Mouse (Mus musculus): ENCODE results near the gene 1810024B03Rik. TPM values are rescaled to one million over a fixed set of nuclear protein-coding genes. Genes with fewer than 3 reads are reported as not detected.
"Not testable (repeated sequence)": the region's sequence is repeated elsewhere in the genome, so short reads cannot be mapped to it uniquely, and the experiment has no call there.

Gene 1810024B03Rik
- polyA plus RNA-seq, 1 experiment = 1.1 TPM

DNA sequence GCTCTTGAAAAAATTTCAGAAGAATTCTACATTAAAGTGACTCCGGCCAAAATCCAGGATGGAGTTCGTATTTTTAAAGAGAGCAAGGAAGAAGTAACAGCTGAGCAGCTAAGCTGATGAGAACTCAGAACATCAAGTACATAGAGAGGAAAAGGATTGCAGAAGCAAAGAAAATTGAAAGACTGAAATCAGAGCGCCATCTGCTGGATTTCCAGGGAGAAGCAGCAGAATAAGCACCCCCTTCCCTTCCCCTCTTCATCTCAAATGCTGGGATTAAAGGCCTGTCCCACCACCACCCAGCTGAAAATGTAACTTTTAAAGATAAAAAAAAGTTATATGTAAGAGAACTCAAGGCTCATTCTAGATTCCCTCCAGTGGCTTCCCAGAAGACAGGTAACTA is 3.1 kb downstream of the 1810024B03Rik start:
- Histone ChIP-seq H3K79me2 (ENCODE audit: control insufficient read depth, insufficient read depth) (peaks cover 12% of the 10 kb centered on the region), H3K4me2 (ENCODE audit: low read depth) (no peak overlapping the region), H3K36me3 (ENCODE audit: control insufficient read depth, insufficient read depth) (no peaks in the 10 kb centered on the region), H3K27me3 (ENCODE audit: control insufficient read depth, insufficient read depth, insufficient read length) (no peaks in the 10 kb centered on the region), H3K4me3 (no peak overlapping the region), H3ac (ENCODE audit: control insufficient read depth, insufficient read length) (no peak overlapping the region)
- TF ChIP-seq MYOG (IDR thresholded peaks at IDR 0.05; ENCODE audit: control insufficient read depth in 1 of 3, insufficient read depth in 1 of 3, insufficient read length in 2 of 3, low read depth in 2 of 3) = no peak
- no peak for TF ChIP-seq POLR2AphosphoS2 (IDR thresholded peaks at IDR 0.05; ENCODE audit: insufficient read length, low read depth)
- no peak for TF ChIP-seq MAX (IDR thresholded peaks at IDR 0.05; ENCODE audit: low read depth)
- no peak for TF ChIP-seq SRF (IDR thresholded peaks at IDR 0.05; ENCODE audit: control insufficient read depth, insufficient read length, low read depth)
- no peak for TF ChIP-seq TCF3 (IDR thresholded peaks at IDR 0.05; ENCODE audit: insufficient read length, low read depth)
- TF ChIP-seq CEBPB (IDR thresholded peaks at IDR 0.05; ENCODE audit: insufficient read depth, poor library complexity, severe bottlenecking) = no peak
- TF ChIP-seq USF1 (IDR thresholded peaks at IDR 0.05; ENCODE audit: low read depth) = no peak
- TF ChIP-seq POLR2A (IDR thresholded peaks at IDR 0.05; ENCODE audit: insufficient read length, low read depth) = no peak
- TF ChIP-seq E2F4 (IDR thresholded peaks at IDR 0.05; ENCODE audit: insufficient read depth) = no peak
- TF ChIP-seq TCF12 (IDR thresholded peaks at IDR 0.05; ENCODE audit: insufficient read depth, poor library complexity, severe bottlenecking) = no peak
- TF ChIP-seq MYOD1 (IDR thresholded peaks at IDR 0.05; ENCODE audit: control insufficient read depth in 1 of 3, insufficient read length in 2 of 3, low read depth in 2 of 3) = no peak
- no peak for TF ChIP-seq REST (IDR thresholded peaks at IDR 0.05; ENCODE audit: insufficient read depth, insufficient read length)

- Histone ChIP-seq H3K27me3 (ENCODE audit: control insufficient read depth, insufficient read depth, insufficient read length) (no peaks in the 10 kb centered on the region), H3K36me3 (ENCODE audit: control insufficient read depth, insufficient read depth) (no peaks in the 10 kb centered on the region), H3ac (ENCODE audit: control insufficient read depth, insufficient read length) (no peak overlapping the region), H3K4me2 (ENCODE audit: low read depth) (no peak overlapping the region), H3K79me2 (ENCODE audit: control insufficient read depth, insufficient read depth) (no peaks in the 10 kb centered on the region), H3K4me3 (no peak overlapping the region)
- TF ChIP-seq MYOG (IDR thresholded peaks at IDR 0.05; ENCODE audit: control insufficient read depth in 1 of 3, insufficient read depth in 1 of 3, insufficient read length in 2 of 3, low read depth in 2 of 3) (no peak), MAX (IDR thresholded peaks at IDR 0.05; ENCODE audit: low read depth) (no peak), POLR2AphosphoS2 (IDR thresholded peaks at IDR 0.05; ENCODE audit: insufficient read length, low read depth) (no peak), MYOD1 (IDR thresholded peaks at IDR 0.05; ENCODE audit: control insufficient read depth in 1 of 3, insufficient read length in 2 of 3, low read depth in 2 of 3) (no peak), REST (IDR thresholded peaks at IDR 0.05; ENCODE audit: insufficient read depth, insufficient read length) (no peak), POLR2A (IDR thresholded peaks at IDR 0.05; ENCODE audit: insufficient read length, low read depth) (no peak), TCF12 (IDR thresholded peaks at IDR 0.05; ENCODE audit: insufficient read depth, poor library complexity, severe bottlenecking) (no peak)
These were observed 18.5 kb downstream of the 1810024B03Rik start for GRCm38 (mm10) chr2:127189574-127189973.

GRCm38 (mm10) chr2:127182598-127183381 is 25.3 kb downstream of the 1810024B03Rik start:
- no peak overlapping the region for H3K4me3 ChIP-seq
- H3K36me3 ChIP-seq (ENCODE audit: control insufficient read depth, insufficient read depth) = no peaks in the 10 kb centered on the region
- H3ac ChIP-seq (ENCODE audit: control insufficient read depth, insufficient read length) = no peak overlapping the region
- no peaks in the 10 kb centered on the region for H3K27me3 ChIP-seq (ENCODE audit: control insufficient read depth, insufficient read depth, insufficient read length)
- no peak for TF ChIP-seq E2F4 (IDR thresholded peaks at IDR 0.05; ENCODE audit: insufficient read depth)
- no peak for TF ChIP-seq SRF (IDR thresholded peaks at IDR 0.05; ENCODE audit: control insufficient read depth, insufficient read length, low read depth)
- no peak for TF ChIP-seq MYOD1 (IDR thresholded peaks at IDR 0.05; ENCODE audit: control insufficient read depth in 1 of 3, insufficient read length in 2 of 3, low read depth in 2 of 3)
- no peak for TF ChIP-seq POLR2A (IDR thresholded peaks at IDR 0.05; ENCODE audit: insufficient read length, low read depth)
- TF ChIP-seq MAX (IDR thresholded peaks at IDR 0.05; ENCODE audit: low read depth) = no peak
- no peak for TF ChIP-seq TCF3 (IDR thresholded peaks at IDR 0.05; ENCODE audit: insufficient read length, low read depth)
- no peak for TF ChIP-seq TCF12 (IDR thresholded peaks at IDR 0.05; ENCODE audit: insufficient read depth, poor library complexity, severe bottlenecking)
- no peak overlapping the region for H3K4me2 ChIP-seq (ENCODE audit: low read depth)
- H3K79me2 ChIP-seq (ENCODE audit: control insufficient read depth, insufficient read depth) = no peaks in the 10 kb centered on the region

DNA sequence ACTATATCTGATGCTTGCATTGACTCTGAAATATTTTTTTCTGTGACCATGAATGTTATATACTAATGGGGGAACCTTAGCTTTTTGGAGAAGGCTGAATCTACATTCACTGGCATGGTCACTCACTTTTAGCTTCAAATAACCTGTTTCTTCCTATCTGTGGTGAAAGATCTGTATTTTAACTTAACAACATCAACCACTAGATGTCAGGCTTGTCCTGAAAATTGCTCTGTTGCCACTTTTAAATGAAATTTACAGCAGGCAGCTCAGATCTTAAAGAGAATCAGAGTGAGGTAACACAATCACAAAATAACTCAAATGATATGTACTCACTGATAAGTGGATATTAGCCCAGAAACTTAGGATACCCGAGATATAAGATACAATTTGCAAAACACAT is 41.8 kb downstream of the 1810024B03Rik start:
- H3K4me2 ChIP-seq (ENCODE audit: low read depth); H3K4me3 ChIP-seq; H3K27me3 ChIP-seq (ENCODE audit: control insufficient read depth, insufficient read depth, insufficient read length); H3K36me3 ChIP-seq (ENCODE audit: control insufficient read depth, insufficient read depth); H3ac ChIP-seq (ENCODE audit: control insufficient read depth, insufficient read length); H3K79me2 ChIP-seq (ENCODE audit: control insufficient read depth, insufficient read depth): not testable (repeated sequence)

- H3K36me3 ChIP-seq (ENCODE audit: control insufficient read depth, insufficient read depth) = no peaks in the 10 kb centered on the region
- H3K79me2 ChIP-seq (ENCODE audit: control insufficient read depth, insufficient read depth) = no peaks in the 10 kb centered on the region
- no peak for TF ChIP-seq TCF3 (IDR thresholded peaks at IDR 0.05; ENCODE audit: insufficient read length, low read depth)
- no peak for TF ChIP-seq MYOD1 (IDR thresholded peaks at IDR 0.05; ENCODE audit: control insufficient read depth in 1 of 3, insufficient read length in 2 of 3, low read depth in 2 of 3)
- TF ChIP-seq CEBPB (IDR thresholded peaks at IDR 0.05; ENCODE audit: insufficient read depth, poor library complexity, severe bottlenecking) = no peak
- TF ChIP-seq POLR2AphosphoS2 (IDR thresholded peaks at IDR 0.05; ENCODE audit: insufficient read length, low read depth) = no peak
- TF ChIP-seq E2F4 (IDR thresholded peaks at IDR 0.05; ENCODE audit: insufficient read depth) = no peak
- TF ChIP-seq SRF (IDR thresholded peaks at IDR 0.05; ENCODE audit: control insufficient read depth, insufficient read length, low read depth) = no peak
- no peak for TF ChIP-seq REST (IDR thresholded peaks at IDR 0.05; ENCODE audit: insufficient read depth, insufficient read length)
- no peak for TF ChIP-seq POLR2A (IDR thresholded peaks at IDR 0.05; ENCODE audit: insufficient read length, low read depth)
- no peak for TF ChIP-seq MAX (IDR thresholded peaks at IDR 0.05; ENCODE audit: low read depth)
- TF ChIP-seq MYOG (IDR thresholded peaks at IDR 0.05; ENCODE audit: control insufficient read depth in 1 of 3, insufficient read depth in 1 of 3, insufficient read length in 2 of 3, low read depth in 2 of 3) = no peak
- TF ChIP-seq USF1 (IDR thresholded peaks at IDR 0.05; ENCODE audit: low read depth) = no peak
- TF ChIP-seq TCF12 (IDR thresholded peaks at IDR 0.05; ENCODE audit: insufficient read depth, poor library complexity, severe bottlenecking) = no peak
- no peak overlapping the region for H3ac ChIP-seq (ENCODE audit: control insufficient read depth, insufficient read length)
- no peaks in the 10 kb centered on the region for H3K27me3 ChIP-seq (ENCODE audit: control insufficient read depth, insufficient read depth, insufficient read length)
- no peak overlapping the region for H3K4me2 ChIP-seq (ENCODE audit: low read depth)
- H3K4me3 ChIP-seq = no peak overlapping the region
These were observed 42.4 kb downstream of the 1810024B03Rik start for GRCm38 (mm10) chr2:127165675-127166074.
